Mouse (Mus musculus) G1E (cell line): ENCODE results near the gene Grik1.

Experiments
- CTCF ChIP-seq: IDR thresholded peaks from 2 replicates; pipeline ENCODE4 v1.5.1; 2012; ENCODE audit warnings: low read depth, low read length, inconsistent platforms, mixed read lengths
- GATA1 ChIP-seq: IDR thresholded peaks from 2 replicates; pipeline ENCODE4 v1.6.1; 2012; ENCODE audit warnings: borderline replicate concordance, low read length, inconsistent platforms, mixed read lengths
- GATA2 ChIP-seq: IDR thresholded peaks from 2 replicates; pipeline ENCODE4 v1.6.1; 2012; ENCODE audit warnings: low read depth, low read length, inconsistent platforms, borderline replicate concordance
- POLR2AphosphoS5 ChIP-seq: IDR thresholded peaks from 2 replicates; pipeline ENCODE4 v1.6.1; 2012; ENCODE audit warnings: low read depth, low read length, inconsistent platforms; ENCODE audit not compliant: insufficient replicate concordance
- TAL1 ChIP-seq: conservative IDR thresholded peaks from 2 replicates; pipeline ENCODE4 v1.6.1; 2012; ENCODE audit warnings: low read depth, low read length, inconsistent platforms, mixed read lengths

DNA sequence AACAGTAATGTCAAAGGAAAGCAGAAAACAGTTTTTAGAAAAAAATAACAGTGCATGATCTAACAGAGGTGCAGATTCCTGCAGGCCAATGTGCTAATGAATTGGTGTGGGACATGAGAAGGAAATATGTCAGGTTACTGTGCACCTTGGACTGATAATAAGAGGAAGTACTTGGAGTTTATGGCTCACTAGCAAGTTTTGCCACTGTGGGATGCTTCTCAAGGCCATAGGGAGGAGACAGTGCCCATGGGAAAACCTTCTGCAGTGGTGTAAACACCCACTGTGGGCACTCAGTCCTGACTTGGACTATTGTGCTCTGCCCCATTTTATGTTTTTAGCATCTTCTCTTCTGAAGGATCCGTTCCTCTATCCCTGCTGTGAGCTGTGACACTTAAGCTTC lies 428.3 kb downstream of the Grik1 start:
- TF ChIP-seq CTCF = no peak
- no peak for TF ChIP-seq TAL1
- TF ChIP-seq POLR2AphosphoS5 = no peak
- no peak for TF ChIP-seq GATA1
- TF ChIP-seq GATA2 = no peak
